Mouse (Mus musculus): ENCODE measurements around the gene Vps72.

Vps72 gene

DNA sequence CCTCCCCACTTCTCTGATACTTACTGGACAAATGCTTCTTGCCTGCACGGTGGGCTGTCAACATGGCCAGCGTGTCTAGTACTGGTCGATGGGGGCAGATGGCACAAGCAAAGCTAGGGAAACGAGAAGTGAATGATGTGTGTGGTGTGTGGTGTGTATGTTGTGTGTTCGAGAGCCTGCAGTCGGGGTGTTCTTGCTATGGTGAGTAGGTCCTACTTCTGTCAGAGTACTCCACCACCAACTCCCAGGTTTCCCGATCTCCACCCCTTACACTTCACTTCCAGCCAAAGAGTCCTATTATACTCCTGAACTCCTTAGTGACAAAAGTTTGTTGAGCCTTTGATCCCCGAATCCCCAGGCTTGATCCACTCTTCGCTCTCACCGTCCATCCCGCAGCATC, 22.4 kb downstream of the Vps72 start:
- no peak for ATAC-seq (ENCODE audit: insufficient number of reproducible peaks, low FRiP score, low TSS enrichment)

DNA sequence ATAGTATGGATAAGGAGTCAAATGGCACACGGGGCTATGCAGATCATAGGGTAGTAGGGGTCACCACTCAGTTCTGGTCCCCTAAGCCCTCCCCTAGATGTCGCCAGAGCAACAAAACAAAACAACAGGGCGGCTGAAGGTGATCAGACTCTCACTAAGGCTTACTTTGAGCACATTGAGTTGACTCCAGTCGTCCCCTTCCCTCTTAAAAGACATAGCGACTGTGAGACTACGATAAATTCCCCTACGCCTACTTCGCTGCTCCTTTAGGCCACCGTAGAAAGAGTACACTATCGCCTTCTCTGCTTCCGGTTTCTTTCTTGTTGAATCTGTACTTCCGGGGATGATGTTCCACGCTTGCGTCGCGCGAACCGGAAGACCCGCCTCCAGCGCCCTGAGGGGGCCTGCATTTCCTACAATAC, 22.9 kb downstream of the Vps72 start, which contains the start of the genes Scnm1 and Lysmd1:
Scnm1 (minus strand) TSS at position 332 of the 422 bp plus-strand sequence.
Lysmd1 (plus strand) TSS at position 409 of the 422 bp plus-strand sequence.
- peak; percentile 89 for ATAC-seq (ENCODE audit: insufficient number of reproducible peaks, low FRiP score, low TSS enrichment)

DNA sequence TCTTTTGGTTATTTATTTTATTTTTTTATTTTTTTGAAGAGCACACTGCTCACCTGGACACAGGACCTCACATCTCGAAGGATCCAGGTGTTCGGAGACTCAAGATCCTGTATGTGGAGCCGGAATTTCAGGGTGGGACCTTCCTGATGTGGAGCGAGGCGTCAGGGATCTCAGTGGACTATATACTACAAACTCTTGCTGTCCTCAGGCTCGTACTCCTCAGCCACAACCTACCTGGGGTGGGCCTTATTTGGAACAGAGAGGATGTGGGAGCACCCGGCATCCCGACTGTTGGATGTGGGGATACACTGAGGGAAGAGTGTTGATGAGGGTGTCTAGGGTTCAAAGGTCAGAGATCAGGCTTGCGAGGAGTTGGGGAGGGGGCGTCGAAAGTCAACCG, 23.3 kb downstream of the Vps72 start:
- 0 out of 2 replicates have a peak, but pooled peaks have one; percentile 6 for ATAC-seq (ENCODE audit: insufficient number of reproducible peaks, low FRiP score, low TSS enrichment)

DNA sequence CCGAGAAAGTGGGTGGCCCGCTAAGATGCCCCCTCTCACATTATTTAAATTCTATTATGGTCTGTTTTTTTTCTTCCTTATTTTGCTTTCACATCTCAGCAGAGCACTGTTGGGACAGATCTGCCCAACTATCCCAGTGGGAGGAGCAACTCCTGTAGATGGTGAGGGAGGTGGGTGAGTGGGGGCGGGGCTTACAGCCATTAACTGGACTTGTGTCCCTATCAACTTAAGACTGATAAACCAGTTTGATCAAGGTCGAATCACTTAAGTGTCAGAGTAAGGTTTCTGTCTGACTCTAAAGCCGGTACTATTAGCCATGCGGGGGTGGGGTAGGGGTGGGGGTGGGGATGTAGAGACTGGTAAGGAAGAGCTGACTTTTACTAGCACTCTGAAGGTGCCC, 24.2 kb downstream of the Vps72 start:
- no peak for ATAC-seq (ENCODE audit: insufficient number of reproducible peaks, low FRiP score, low TSS enrichment)

DNA sequence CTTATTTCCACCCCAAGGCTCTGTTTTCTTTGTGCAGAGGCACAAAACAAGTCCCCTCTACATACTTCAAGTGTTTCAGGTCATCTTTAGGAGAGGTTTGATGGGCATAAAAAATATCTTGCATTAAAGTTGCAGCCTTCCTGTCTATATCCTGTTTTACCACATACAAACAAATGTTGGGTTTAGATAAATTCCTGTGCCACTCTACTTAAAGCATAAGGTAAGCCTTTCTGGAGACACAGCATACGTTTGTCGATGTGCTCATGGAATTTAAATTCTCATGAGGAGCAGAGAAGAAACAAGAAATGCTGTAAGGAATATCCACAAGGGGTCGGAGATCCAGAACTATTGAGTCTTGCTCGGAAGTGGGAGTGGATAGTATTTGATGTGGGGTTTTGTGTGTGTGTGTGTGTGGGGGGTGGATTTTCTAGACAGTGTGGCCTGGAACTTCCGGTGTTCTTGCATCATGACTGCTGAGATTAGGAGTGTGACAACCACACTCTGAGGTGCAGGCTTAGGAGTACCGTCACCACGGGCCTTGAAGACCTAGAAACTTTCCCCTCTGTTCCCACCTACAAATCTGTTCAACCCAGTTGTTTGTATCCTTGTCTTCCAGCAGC, 24.7 kb downstream of the Vps72 start:
- ATAC-seq (ENCODE audit: insufficient number of reproducible peaks, low FRiP score, low TSS enrichment), result no peak

DNA sequence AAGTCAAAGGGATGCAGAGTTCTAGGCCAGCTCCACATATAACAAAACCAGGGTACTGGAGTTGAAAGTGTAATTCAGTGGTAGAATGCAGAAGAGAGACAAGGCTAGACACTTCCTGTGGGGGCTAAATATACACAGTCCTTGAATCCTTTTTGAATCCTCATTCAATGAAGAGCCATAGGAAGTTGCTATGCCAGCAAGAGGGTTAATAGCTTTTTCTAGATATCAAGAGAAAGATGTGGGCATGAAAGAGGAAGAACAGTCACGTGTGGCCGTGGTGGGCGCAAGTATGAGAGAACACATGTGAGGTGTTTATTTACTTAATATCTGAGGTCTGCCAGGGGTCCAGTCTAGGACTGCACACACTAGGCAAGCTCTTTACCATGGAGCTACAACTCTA, 25.5 kb downstream of the Vps72 start:
- no peak for ATAC-seq (ENCODE audit: insufficient number of reproducible peaks, low FRiP score, low TSS enrichment)

DNA sequence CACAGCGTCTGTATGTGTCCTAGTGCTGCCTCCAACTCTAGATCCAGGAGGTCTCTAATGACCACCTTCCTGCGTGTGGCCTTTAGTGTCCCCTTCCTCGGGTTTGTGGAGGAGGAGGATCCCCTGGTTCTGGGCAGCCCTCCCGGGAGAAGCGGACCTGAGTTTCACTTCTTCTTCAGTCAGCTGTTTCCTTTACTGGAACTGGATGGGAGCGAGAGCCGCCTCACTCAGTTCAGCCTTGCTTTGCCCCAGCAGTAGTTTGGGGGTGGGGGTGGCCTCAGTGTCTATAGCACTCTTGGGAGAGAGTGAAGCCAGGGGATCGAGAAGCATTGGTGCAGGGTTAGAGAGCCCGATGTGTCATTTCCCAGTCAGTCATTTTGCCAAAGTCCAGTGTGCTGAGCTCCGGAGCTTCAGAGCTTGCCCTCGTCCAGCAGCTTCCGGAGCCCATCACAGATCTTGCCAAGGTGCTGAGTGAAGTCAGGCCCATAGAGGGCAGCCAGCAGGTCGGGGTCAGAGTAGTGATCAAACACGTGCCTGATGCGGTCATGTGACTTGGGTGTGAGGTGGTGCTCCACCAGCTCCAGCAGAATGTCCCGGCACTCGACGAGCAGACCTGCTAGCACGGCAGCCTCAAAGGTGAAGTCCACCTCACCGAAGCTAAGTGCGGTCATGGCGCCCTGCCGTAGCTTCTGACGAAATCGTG, 28.9 kb downstream of the Vps72 start:
- no peak for ATAC-seq (ENCODE audit: insufficient number of reproducible peaks, low FRiP score, low TSS enrichment)

DNA sequence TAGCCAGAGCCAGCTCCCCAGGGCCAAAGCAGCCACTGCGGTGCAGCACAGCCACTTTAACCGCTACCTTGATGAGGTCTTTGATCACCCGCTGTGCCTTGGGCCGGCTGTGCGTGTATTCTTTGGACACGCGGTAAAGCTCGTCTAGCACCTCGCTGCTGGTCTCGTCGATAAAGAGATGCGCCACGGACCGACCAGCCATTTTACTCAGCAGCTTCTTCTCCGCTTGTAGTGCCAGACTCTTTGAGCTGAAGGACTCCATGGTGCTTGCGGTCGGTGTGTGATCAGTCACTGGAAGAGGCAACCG, 29.4 kb downstream of the Vps72 start:
- ATAC-seq (ENCODE audit: insufficient number of reproducible peaks, low FRiP score, low TSS enrichment), result no peak

DNA sequence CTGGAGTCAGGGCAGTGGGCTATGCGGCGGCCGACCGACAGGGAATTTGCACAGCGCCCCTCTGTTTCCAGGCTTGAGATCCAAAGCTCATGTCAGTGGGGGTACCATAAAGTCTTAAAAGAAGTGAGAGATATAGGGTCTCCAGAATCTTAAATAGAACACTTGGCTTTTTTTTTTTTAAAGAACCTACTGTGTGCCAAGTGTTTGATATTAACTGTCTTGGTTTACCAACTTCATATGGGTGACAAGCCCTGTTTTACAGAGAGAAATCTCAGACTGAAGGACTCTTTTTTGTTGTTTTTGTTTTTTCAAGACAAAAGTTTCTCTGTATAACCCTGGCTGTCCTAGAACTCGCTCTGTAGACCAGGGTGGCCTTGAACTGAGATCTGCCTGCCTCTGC, 30.0 kb downstream of the Vps72 start:
- ATAC-seq (ENCODE audit: insufficient number of reproducible peaks, low FRiP score, low TSS enrichment), result no peak

DNA sequence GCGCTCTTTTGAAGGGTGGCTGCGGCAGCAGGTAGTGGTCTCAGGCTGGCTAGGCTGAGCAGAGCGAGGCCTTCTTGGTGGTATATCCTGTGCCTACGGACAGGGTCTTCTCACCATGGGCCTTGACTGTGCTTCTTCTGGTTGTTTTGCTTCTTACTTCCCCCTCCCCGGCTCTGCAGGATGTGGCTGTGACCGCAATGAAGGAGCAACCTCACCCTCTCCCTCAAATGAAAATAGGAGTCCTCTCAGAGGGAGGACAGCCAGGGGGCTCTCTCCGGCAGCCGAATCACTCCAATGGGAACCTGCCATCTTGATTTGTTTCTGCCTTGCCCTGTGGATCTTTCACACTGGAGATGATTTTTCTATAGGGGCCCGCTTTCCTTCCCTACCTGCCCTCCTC, 30.7 kb downstream of the Vps72 start:
- no peak for ATAC-seq (ENCODE audit: insufficient number of reproducible peaks, low FRiP score, low TSS enrichment)

DNA sequence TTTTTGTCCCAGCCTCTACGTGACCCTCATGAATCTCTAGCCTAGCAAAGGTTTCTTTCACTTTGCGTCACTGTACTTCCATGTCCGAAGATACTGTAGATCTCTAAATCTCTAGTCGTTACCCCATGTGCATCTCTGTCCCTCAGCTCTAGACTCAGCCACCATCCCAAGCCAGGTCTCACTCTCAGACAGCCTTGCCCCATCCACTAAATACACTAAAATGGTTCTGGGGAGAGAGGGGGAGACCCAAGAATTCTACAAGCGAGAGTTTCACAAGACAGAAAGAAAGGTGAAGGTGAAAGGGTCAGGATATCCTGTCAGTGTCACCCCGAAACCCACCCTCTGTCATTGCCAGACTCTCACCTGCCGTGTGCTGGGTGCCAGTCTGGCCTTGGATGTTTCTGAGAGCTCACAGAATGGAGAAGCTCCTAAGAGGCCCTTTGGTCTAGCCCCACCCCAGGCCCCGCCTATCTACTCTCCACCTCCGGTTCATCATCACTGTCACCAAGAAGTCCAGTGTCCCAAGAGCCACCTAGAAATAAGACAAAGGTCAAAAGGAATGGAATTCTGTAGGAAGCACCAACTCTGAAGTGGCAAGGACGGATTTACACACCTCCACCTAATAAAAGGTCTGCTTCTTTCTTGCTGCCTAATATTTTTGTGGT, 31.3 kb downstream of the Vps72 start, which contains the start of gene Tnfaip8l2:
Tnfaip8l2 (minus strand) TSS at position 409 of the 665 bp plus-strand sequence.
- no peak for ATAC-seq (ENCODE audit: insufficient number of reproducible peaks, low FRiP score, low TSS enrichment)

DNA sequence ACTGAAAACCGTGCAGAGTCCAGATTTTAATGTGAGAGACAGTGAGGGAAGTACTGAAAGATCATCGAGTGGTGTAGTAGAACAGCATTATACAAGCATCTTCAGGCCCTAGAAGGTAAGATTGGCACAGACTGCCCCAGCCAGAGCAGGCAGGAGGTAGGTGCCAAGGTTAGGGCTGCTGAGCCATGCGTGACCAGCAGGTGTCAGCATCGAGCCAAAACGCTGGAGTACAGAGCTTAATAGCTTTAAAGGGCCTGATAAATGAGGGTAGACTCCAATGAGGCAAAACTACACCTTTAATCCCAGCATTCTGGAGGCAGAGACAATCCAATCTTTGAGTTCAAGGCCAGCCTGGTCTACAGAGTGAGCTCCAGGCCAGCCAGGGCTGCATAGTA, 31.8 kb downstream of the Vps72 start:
- ATAC-seq (ENCODE audit: insufficient number of reproducible peaks, low FRiP score, low TSS enrichment), result peak; percentile 80

DNA sequence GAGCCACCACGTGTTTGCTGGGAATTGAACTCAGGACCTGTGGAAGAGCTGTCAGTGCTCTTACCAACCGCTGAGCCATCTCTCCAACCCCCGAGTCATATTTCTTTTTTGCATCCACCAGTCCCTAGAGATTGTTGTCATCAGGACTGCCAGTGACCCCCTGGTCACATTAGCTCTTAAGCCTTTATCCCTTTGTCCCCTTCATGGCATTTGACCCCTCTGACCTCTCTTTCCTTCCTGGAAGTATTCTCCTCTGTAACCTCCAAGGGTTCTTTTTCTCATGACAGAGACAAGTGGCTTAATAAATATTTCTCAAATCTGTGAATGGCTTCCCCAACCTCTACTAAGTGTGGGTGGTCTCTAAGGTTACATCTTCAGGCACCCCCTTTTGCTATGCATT, 37.1 kb downstream of the Vps72 start:
- ATAC-seq (ENCODE audit: insufficient number of reproducible peaks, low FRiP score, low TSS enrichment), result no peak

DNA sequence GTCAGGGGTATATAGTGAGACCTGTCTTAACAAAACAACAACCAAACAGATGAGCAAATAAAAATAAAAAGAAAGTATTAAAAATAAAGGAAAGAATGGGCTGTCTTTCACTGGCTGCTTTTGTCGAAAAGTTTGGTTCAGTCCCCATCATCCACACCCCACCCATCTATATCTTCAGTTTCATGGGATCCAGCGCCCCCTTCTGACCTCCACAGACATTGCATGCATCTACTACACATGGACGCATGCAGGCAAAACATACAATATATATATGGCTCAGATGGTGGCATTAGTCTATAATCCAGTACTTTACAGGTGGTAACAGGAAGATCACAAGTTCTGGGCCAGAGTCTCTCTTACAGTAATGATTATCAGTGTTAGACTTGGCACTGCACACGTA, 43.1 kb downstream of the Vps72 start:
- ATAC-seq (ENCODE audit: insufficient number of reproducible peaks, low FRiP score, low TSS enrichment), result no peak

DNA sequence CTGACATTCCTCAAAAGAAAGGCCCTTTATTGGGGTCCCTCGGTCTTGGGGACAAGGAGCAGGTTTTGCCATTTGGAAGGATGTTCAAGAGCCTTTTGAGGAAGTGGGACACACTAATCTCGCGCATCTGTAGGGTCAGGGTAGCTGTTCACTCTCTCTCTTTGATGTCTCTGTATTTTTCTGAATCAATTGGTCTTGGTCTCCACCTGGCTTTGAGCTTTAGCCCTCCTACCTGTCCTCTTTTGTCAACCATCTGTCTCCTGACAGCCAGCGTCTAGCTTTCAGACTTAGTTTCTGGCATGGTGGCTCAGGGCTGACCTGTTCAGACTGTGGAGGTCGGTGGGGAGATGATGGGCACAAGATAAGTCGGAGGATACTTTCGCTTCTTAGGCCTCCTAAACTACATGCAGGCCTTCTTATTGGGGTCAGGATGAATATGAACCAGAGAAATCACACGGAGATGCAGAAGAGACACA, 48.7 kb downstream of the Vps72 start:
- no peak for ATAC-seq (ENCODE audit: insufficient number of reproducible peaks, low FRiP score, low TSS enrichment)

DNA sequence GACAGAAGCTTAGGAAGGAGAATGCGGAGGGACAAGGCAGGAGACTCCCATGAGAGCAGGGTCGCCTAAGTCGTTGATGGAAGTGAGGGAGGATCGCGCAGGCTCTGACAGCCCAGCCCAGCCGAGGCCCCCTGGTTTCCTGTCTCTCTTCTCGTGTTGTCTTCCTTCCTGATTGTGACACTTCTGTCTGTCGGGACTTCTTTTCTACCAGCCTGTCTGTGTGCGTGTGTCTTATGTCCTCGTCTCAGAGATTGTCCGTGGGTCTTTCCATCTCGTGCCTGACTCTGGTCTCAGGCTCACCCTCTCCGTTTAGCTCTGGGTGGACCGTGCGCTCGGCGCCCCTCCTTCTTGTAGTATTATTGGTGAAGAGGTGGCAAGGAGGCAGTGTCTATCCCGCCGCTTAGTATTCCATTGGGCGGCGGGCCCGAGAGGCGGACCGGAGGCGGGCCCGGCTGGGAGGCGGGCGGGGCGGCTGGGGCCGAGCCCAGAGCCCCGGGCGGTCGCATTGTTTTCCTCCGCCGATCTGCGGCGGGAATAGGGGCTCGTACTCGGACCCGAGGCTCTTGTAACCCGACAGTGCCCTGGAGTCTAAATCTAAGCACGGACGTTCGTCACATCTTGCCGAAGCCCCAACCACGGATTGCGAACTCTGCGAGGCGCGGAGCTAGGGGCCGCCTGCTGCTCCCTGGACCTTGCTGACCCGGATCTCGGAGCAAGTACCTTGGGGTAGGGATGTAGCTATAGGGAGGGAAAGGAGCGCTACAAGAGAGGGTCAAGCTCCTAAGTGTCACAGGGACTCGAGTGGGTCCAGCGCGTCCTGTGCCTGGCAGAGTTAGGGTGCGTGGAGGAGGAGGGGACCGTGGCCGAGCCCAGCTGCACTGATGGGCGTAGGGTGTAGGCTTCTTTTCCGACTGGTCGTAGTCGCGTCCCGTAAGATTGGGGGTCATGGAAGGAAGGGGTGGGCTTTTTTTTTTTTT, 49.5 kb downstream of the Vps72 start, which contains the start of gene Sema6c:
Sema6c (plus strand) TSS at position 471 of the 977 bp plus-strand sequence.
- peak; percentile 98 for ATAC-seq (ENCODE audit: insufficient number of reproducible peaks, low FRiP score, low TSS enrichment)

DNA sequence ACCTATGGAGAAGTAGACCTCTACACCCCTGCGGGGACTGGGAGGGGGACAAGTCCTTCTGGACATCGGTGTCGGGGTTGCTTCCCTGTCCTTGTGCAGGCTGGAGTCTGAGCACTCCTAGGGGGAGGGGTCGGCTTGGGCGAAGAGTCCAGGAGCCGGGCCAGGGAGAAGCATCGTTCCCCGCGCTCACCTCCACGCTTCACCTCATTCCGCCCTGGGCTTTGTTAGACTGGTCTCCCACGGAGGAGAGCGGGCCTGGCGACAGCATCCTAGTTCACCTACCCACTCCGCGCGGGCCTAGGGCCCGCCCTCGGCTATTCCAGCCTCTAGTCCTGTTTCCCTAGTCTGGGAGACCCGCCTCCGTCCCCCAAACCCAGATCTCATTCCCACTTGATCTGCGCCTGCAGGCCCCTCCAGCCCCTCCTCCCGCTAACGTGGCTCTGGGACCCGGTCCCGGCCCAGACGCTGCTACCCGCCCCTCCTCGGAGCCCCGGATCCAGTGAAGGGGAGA, 50.3 kb downstream of the Vps72 start:
- 0 out of 2 replicates have a peak, but pooled peaks have one; percentile 1 for ATAC-seq (ENCODE audit: insufficient number of reproducible peaks, low FRiP score, low TSS enrichment)

DNA sequence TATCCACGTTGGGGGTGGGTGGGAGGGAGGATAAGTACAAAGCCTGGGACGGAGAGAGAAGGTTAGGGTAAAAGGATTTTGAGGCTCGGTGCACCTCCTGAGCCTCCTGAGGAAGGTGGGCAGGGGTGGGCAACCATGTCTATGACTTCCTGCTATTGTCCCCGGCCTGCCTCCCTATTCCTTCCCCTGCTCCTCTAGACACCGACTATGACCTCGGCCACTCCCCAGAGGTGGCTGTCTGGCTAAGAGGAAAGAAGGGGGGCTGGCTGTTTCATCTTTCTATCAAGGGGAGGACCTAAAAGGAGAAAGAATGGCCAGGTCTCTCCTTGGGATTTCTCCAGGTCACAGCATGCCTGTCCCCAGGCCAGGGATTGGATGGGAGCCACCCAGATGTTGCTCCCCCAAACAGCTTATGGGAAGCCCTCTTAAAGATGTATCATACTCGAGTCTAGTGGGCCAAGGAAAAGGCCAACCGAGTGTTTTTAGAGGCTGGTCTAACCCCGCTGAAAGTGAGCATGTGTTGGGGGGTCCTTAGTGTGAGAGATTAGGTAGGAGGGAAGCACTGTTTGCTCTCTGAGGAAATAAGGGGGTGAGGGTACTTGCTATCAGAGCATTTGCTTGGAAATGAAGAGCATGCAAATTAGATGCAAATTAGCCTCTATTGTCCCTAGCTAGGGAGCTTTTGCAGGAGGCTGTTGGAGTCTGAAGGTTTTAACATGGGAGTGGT, 51.0 kb downstream of the Vps72 start:
- ATAC-seq (ENCODE audit: insufficient number of reproducible peaks, low FRiP score, low TSS enrichment), result no peak

DNA sequence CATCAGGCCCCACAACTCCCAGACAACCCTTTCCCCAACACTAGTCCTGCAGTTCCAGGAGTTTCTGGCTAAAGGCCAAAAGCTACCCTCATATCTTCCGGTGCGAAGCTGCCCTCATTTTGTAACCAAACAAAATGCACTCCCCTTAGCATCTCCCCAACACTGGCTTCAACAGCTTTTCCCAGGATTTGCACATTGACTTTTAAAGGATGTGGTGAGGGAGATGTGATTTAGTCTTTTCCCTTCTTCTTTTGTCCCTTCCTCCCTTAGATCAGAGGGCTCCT, 51.5 kb downstream of the Vps72 start:
- ATAC-seq (ENCODE audit: insufficient number of reproducible peaks, low FRiP score, low TSS enrichment), result no peak
